Comparison of ENCODE assay signal across 24 mouse cellular contexts in genomic region chr7:80307766-80308165, GRCm38 (mm10). TPM values are rescaled to one million over a fixed set of nuclear protein-coding genes. Genes with fewer than 3 reads are reported as not detected.
DNase-seq lines count a peak whose midpoint lies in the region; ATAC-seq and TF ChIP-seq lines count a peak whose summit lies in the region.
"Had no signal": no experiment of that assay in that cellular context is flagged by ENCODE, and none has a peak within 500 bp of the region (broad histone marks: within the 10 kb centered on the region; RNA-seq: fewer than 3 reads in every experiment).

No protein-coding gene starts in this region.

- H3K4me1 ChIP-seq in kidney, postnatal 0 days (replicated peaks; ENCODE audit: insufficient read depth, low read length) = no peaks in the 10 kb centered on the region
- H3K4me1 ChIP-seq in MEL (ENCODE audit: control insufficient read depth in 1 of 2, insufficient read depth in 2 of 2, low read length in 2 of 2) = no peaks in the 10 kb centered on the region
- H3K4me1 ChIP-seq: forebrain, embryonic 13.5 days; liver, embryonic 15.5 days had no signal

- no peak for TF ChIP-seq EP300 in MEL (IDR thresholded peaks at IDR 0.05; ENCODE audit: low read depth in 1 of 2, low read length in 2 of 2)

- H3K9ac ChIP-seq in kidney, postnatal 0 days (ENCODE audit: low read depth, low read length) = no peak overlapping the region
- no peak overlapping the region for H3K9ac ChIP-seq in MEL (ENCODE audit: control insufficient read depth, low read depth, low read length, poor library complexity, severe bottlenecking)
- H3K9ac ChIP-seq: forebrain, embryonic 13.5 days; hindbrain, embryonic 14.5 days; liver, embryonic 15.5 days had no signal

- ATAC-seq in kidney, postnatal 0 days (replicated peaks; ENCODE audit: low FRiP score, low read depth) = no peak
- ATAC-seq: activated CD4-positive, CD25-positive, alpha-beta regulatory T cell, adult 4 months; forebrain, embryonic 13.5 days had no signal

- no peak overlapping the region for H3K4me2 ChIP-seq in kidney, postnatal 0 days (ENCODE audit: low read length)
- H3K4me2 ChIP-seq: forebrain, embryonic 13.5 days; heart, embryonic 11.5 days; hindbrain, embryonic 14.5 days; liver, embryonic 15.5 days had no signal

- TF ChIP-seq CTCF in kidney, postnatal 0 days (IDR thresholded peaks at IDR 0.05; ENCODE audit: low read depth) = peak; percentile 47
- peak in 1 of 3 experiments; percentile 29; a peak in 1 of 6 replicates for TF ChIP-seq CTCF in MEL (IDR thresholded peaks at IDR 0.05 in 2 of 3, conservative IDR thresholded peaks at IDR 0.05 in 1 of 3; ENCODE audit: control insufficient read depth in 1 of 3, insufficient read depth in 1 of 3, low read depth in 2 of 3, low read length in 3 of 3, poor library complexity in 1 of 3, severe bottlenecking in 1 of 3)

- H3K36me3 ChIP-seq in kidney, postnatal 0 days (ENCODE audit: insufficient read depth, low read length) = peaks cover 45% of the 10 kb centered on the region
- H3K36me3 ChIP-seq in MEL (ENCODE audit: control insufficient read depth in 1 of 2, insufficient read depth in 2 of 2, low read length in 2 of 2) = peaks cover 0 to 45% of the 10 kb centered on the region in 2 experiments; a peak in 2 of 4 replicates
- no peaks in the 10 kb centered on the region for H3K36me3 ChIP-seq in splenic B cell, adult 2 months (ENCODE audit: control insufficient read depth, insufficient read depth, low read length, poor library complexity, severe bottlenecking)

- 84% methylated on average over 3 of the region's 3 CpGs for WGBS in kidney, postnatal 0 days

- no peak for TF ChIP-seq POLR2A in MEL (IDR thresholded peaks at IDR 0.05; ENCODE audit: control insufficient read depth in 1 of 2, insufficient read depth in 1 of 2, low read depth in 1 of 2, low read length in 2 of 2, poor library complexity in 1 of 2)

- DNase-seq in kidney, postnatal 0 days (ENCODE audit: low spot score) = no peak
- no peak for DNase-seq in kidney, adult 18-20 months
- DNase-seq in ES-CJ7 (ENCODE audit: low read depth, low spot score) (peak; percentile 43), MEL (ENCODE audit: low read depth, low spot score) (no peak)
- DNase-seq in splenic B cell, adult 2 months (ENCODE audit: low read depth, low spot score) = peak; percentile 40
- DNase-seq in thymus, adult 18-20 months = no peak
- DNase-seq: adrenal gland, adult 2 months; adrenal gland, postnatal 36 days; B cell, adult 2 months; cerebellum, adult 2 months; cerebellum, postnatal 14 days; gastrocnemius, postnatal 14 days; kidney, adult 2 months; kidney, postnatal 10 days; liver; lung, postnatal 4 days; midbrain, embryonic 14.5 days; right cerebral cortex, postnatal 25 days; thymus, postnatal 4 days had no signal

- H3K4me3 ChIP-seq in kidney, postnatal 0 days (replicated peaks; ENCODE audit: low read depth, low read length) = no peak overlapping the region
- H3K4me3 ChIP-seq in MEL (ENCODE audit: control insufficient read depth in 1 of 2, insufficient read depth in 1 of 2, low read depth in 2 of 2, low read length in 2 of 2) = no peak overlapping the region
- H3K4me3 ChIP-seq: forebrain, embryonic 13.5 days; liver, embryonic 15.5 days had no signal

- no peaks in the 10 kb centered on the region for H3K9me3 ChIP-seq in kidney, postnatal 0 days (replicated peaks; ENCODE audit: low read length)
- H3K9me3 ChIP-seq in MEL (replicated peaks; ENCODE audit: insufficient read depth, low read length) = no peaks in the 10 kb centered on the region
- H3K9me3 ChIP-seq: forebrain, embryonic 13.5 days; liver, embryonic 15.5 days had no signal

- peak; percentile 8 for TF ChIP-seq RAD21 in MEL (IDR thresholded peaks at IDR 0.05; ENCODE audit: low read depth, low read length)

- no peak overlapping the region for H3K27ac ChIP-seq in kidney, postnatal 0 days
- no peak overlapping the region for H3K27ac ChIP-seq in MEL (ENCODE audit: control insufficient read depth, low read depth, low read length)
- H3K27ac ChIP-seq: forebrain, embryonic 13.5 days; hindbrain, embryonic 14.5 days; liver, embryonic 15.5 days had no signal

- H3K27me3 ChIP-seq in kidney, postnatal 0 days (ENCODE audit: insufficient read depth, low read length) = no peaks in the 10 kb centered on the region
- H3K27me3 ChIP-seq in MEL (ENCODE audit: control insufficient read depth in 1 of 2, insufficient read depth in 2 of 2, low read length in 2 of 2) = no peaks in the 10 kb centered on the region
- H3K27me3 ChIP-seq in splenic B cell, adult 2 months (ENCODE audit: control insufficient read depth, insufficient read depth, low read length, poor library complexity, severe bottlenecking) = no peaks in the 10 kb centered on the region
- H3K27me3 ChIP-seq: forebrain, embryonic 13.5 days; liver, embryonic 15.5 days had no signal

- 0 out of 2 replicates have a peak, but pooled peaks cover 2% of the 10 kb centered on the region for H3K79me2 ChIP-seq in MEL (ENCODE audit: control insufficient read depth, insufficient read depth, low read length, poor library complexity)

TF ChIP-seq in MEL, 35 proteins besides CTCF, POLR2A, EP300 and RAD21:
- peak; percentile 31; the same call in 1 of the 2 replicates for TF ChIP-seq SMC3 (IDR thresholded peaks at IDR 0.05; ENCODE audit: low read depth, low read length)
- no peak for TF ChIP-seq TAL1 (IDR thresholded peaks at IDR 0.05; ENCODE audit: low read length)

RNA-seq across cellular contexts. Expression of gene Prc1, which starts 13.5 kb away (rescaled TPM):
- polyA plus RNA-seq in kidney, postnatal 0 days (2015; fragmentation: Nextera tagmentation; extraction: Ambion mirVana) = 53.8 and 59.6 TPM in 2 replicates
- 68.5 and 71.7 TPM in 2 replicates for total RNA-seq in MEL (2012; rRNA removed)
- 100 to 1,000 TPM in 1 of 2 experiments, 10 to 100 TPM in 1; 82.2 to 108 TPM for polyA plus RNA-seq in MEL (2012; ENCODE audit: insufficient read depth in 1 of 2, insufficient read length in 2 of 2, low read depth in 1 of 2, low replicate concordance in 2 of 2, missing spikeins in 1 of 2)

RNA-seq across cellular contexts. Expression of gene Rccd1, which starts 16.5 kb away (rescaled TPM):
- 3.7 and 4.3 TPM in 2 replicates for polyA plus RNA-seq in kidney, postnatal 0 days (2015; fragmentation: Nextera tagmentation; extraction: Ambion mirVana)
- 13.8 and 20.2 TPM in 2 replicates for total RNA-seq in MEL (2012; rRNA removed)
- polyA plus RNA-seq in MEL (2012; ENCODE audit: insufficient read depth in 1 of 2, insufficient read length in 2 of 2, low read depth in 1 of 2, low replicate concordance in 2 of 2, missing spikeins in 1 of 2) = 10 to 100 TPM in 1 of 2 experiments, not detected in 1; 16.8 TPM

RNA-seq across cellular contexts. Expression of gene Unc45a, which starts 33.0 kb away (rescaled TPM):
- polyA plus RNA-seq in kidney, postnatal 0 days (2015; fragmentation: Nextera tagmentation; extraction: Ambion mirVana) = 28.2 and 29.7 TPM in 2 replicates
- total RNA-seq in MEL (2012; rRNA removed) = 20.3 and 28.2 TPM in 2 replicates
- 10 to 100 TPM in 1 of 2 experiments, not detected in 1; 26.1 TPM for polyA plus RNA-seq in MEL (2012; ENCODE audit: insufficient read depth in 1 of 2, insufficient read length in 2 of 2, low read depth in 1 of 2, low replicate concordance in 2 of 2, missing spikeins in 1 of 2)

RNA-seq across cellular contexts. Expression of gene Hddc3, which starts 35.1 kb away (rescaled TPM):
- 20.2 and 21.5 TPM in 2 replicates for polyA plus RNA-seq in kidney, postnatal 0 days (2015; fragmentation: Nextera tagmentation; extraction: Ambion mirVana)
- total RNA-seq in MEL (2012; rRNA removed) = 47.6 and 58.1 TPM in 2 replicates
- polyA plus RNA-seq in MEL (2012; ENCODE audit: insufficient read depth in 1 of 2, insufficient read length in 2 of 2, low read depth in 1 of 2, low replicate concordance in 2 of 2, missing spikeins in 1 of 2) = 10 to 100 TPM in 1 of 2 experiments, not detected in 1; 47.1 TPM

RNA-seq across cellular contexts. Expression of gene Vps33b, which starts 38.3 kb away (rescaled TPM):
- polyA plus RNA-seq in kidney, postnatal 0 days (2015; fragmentation: Nextera tagmentation; extraction: Ambion mirVana) = 4.9 and 5.7 TPM in 2 replicates
- 24.9 and 27.6 TPM in 2 replicates for total RNA-seq in MEL (2012; rRNA removed)
- polyA plus RNA-seq in MEL (2012; ENCODE audit: insufficient read depth in 1 of 2, insufficient read length in 2 of 2, low read depth in 1 of 2, low replicate concordance in 2 of 2, missing spikeins in 1 of 2) = 10 to 100 TPM in 1 of 2 experiments, not detected in 1; 23.4 TPM

Comparison
In these comparisons a context has a peak if more than half of its experiments do, and no peak if none do; other contexts are left out.
1. DNase-seq: peak in ES-CJ7 (single experiment) and splenic B cell, adult 2 months (single experiment); none in kidney, postnatal 0 days (single experiment), kidney, adult 18-20 months (single experiment), MEL (single experiment) and thymus, adult 18-20 months (0 of 2).